Mouse (Mus musculus) layer of hippocampus, postnatal 25 days (tissue): Measurements from ENCODE around the gene Kank1. TPM values are rescaled to one million over a fixed set of nuclear protein-coding genes. Genes with fewer than 3 reads are reported as not detected.
"Not testable (repeated sequence)": the region's sequence is repeated elsewhere in the genome, so short reads cannot be mapped to it uniquely, and the experiment has no call there.

Experiments used
- DNase-seq, 2 experiments: peaks; one replicate each; pipeline ENCODE4 v3.0.0; 2022; ENCODE audit warnings: mixed read lengths in 2 of 2, low spot score in 1 of 2; ENCODE audit errors: extremely low spot score in 1 of 2
- total RNA-seq, 2 experiments: library from RNA; stranded (reverse); gene quantifications; 2 replicates each; pipeline ENCODE4 v1.2.3; 2021

Kank1 gene
- total RNA-seq, 2 experiments from 2014 or later, result 24.8 to 29.2 TPM

DNA sequence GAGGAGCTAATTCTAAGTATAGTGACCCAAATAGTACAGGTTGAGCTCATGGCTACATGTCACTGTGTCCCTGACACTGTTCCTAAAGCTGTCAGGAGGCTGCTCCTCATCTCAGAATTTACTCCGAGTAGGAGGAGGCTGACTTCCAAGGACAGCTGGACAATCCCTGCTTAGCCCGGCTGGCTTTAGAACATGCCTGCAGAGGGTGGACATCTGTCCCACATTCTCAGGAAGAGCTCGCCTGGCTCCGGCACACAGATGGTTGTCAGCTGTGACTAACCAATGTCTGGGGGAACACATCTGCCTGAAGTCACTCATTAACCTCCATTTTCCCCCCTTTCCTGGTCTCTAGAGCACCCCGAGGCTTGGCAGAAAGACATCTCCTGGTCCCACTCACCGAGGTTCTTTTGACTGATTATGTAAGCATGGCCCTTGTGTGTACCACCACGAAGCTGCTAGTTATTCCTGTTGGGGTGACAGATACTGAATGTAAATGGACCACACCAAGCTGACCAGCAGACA lies 196.5 kb downstream of the Kank1 start:
- no peak for DNase-seq

DNA sequence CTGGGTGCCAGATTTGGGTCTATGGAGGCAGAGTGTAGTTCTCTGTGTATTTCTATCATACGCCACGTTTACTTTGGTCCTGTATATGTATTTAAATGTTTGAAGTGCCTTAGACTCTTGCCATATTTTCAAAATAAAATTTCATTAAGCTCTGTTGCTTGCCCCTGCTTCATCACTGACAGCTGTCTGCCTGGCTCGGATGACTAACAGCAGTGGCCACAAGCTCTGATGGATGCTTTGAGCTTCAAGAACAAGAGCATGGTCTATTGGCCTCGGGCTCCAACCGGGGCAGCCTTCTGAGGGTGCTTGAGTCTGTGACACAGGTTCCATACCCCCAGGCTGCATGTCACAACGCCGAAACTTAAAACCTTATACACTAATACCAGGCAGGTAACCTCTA lies 197.6 kb downstream of the Kank1 start:
- no peak for DNase-seq

GRCm38 (mm10) chr19:25434795-25435194 lies 198.0 kb downstream of the Kank1 start:
- DNase-seq, result no peak

GRCm38 (mm10) chr19:25435412-25435811 lies 198.6 kb downstream of the Kank1 start:
- DNase-seq, result no peak

DNA sequence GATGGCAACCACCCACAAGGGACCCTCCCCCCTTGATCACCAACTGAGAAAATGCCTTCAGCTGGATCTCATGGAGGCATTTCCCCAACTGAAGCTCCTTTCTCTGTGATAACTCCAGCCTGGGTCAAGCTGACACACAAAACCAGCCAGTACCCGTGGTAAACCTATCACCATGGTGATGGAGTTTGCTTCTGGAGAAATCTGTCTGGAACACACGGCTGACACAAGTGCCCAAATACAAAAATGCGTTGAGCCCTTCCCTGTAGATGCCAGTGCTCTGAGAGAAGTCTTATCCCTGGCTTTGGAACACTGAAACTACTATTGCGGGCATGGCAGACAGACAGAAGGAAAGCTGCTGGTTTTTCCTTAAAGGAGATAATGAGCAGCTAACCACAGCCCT lies 199.4 kb downstream of the Kank1 start:
- DNase-seq, result no peak

GRCm38 (mm10) chr19:25436789-25437650 lies 200.2 kb downstream of the Kank1 start:
- no peak for DNase-seq

DNA sequence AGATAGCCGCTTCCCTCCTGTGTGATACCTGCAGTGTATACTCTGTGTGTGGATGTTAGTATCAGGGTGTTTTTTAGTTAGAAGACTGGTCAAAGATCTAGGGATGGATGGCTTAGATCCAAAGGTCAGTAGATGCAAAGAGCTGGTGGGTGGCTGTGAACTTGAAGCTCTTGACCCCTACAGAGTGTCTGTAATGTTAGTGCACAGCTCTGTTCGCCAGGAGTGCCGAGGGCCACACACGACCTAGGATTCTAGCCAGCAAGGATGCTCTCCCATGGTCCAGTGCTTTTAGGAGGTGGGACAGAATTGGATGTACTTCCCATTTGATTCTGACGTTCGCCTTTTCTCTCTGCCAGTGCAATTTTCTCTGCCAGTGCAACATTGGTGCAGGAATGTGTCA lies 201.5 kb downstream of the Kank1 start:
- DNase-seq, result no peak

DNA sequence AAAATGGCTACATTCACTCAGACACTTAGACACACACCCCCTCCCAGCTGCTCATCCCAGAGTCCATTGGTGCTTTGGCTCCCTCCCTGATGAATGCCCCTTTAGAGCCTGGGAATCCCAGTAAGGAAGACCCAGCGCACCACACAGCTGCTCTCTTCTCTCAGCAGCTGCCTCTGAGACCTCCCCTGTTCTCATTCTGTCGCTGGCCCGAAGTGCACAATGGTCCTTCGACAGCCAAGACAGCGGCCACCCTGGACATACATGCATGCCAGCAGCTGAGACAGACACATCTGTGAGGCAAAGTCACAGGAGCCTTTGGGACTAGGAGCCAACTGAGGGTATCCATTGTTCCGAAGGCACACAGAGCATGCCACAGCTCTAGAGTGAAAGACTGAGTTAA lies 203.0 kb downstream of the Kank1 start:
- no peak for DNase-seq

DNA sequence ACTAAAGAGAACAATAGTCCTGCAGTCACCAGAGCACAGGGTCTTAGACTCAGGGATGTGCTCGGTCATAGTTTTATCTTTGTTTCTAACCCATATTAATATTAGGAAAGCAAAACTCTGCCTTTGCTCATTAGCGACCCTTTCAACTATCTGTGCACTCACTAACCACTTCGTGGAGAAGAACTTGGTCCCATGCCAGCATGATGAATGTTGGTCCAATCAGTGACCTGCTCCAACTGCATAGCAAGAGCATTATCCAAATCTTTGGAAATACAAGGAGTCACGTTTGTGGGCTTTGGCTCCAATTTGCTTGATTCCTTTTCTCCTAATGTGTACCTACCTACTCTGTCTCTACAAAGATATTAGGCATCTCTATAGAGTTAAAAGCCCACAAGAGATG lies 204.0 kb downstream of the Kank1 start:
- DNase-seq, result no peak

GRCm38 (mm10) chr19:25445054-25445453 lies 208.3 kb downstream of the Kank1 start:
- DNase-seq, result peak; percentile 36 to 76

- no peak for DNase-seq
Measured at GRCm38 (mm10) chr19:25445842-25446241, 209.1 kb downstream of the Kank1 start.

DNA sequence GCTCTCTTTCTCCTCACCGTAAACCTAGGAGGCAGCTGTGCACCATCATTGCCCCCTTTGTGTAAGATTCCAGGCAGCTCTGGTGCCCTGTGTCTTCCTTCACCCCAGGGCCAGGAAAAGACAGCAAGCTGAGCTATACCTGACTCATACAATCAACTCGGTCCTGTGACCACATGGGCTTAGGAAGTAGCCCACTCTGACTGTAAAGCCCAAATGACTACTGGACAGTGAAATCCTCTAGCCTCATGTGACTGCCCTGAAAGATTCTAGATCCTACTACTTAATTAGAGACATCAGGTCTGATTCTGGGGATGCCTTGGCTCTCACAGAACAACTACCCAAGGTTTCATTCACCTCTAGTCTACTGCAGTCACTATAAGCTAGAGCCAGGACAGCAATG lies 209.9 kb downstream of the Kank1 start:
- DNase-seq, result no peak

- no peak for DNase-seq
Measured at GRCm38 (mm10) chr19:25447373-25447772, 210.6 kb downstream of the Kank1 start.

DNA sequence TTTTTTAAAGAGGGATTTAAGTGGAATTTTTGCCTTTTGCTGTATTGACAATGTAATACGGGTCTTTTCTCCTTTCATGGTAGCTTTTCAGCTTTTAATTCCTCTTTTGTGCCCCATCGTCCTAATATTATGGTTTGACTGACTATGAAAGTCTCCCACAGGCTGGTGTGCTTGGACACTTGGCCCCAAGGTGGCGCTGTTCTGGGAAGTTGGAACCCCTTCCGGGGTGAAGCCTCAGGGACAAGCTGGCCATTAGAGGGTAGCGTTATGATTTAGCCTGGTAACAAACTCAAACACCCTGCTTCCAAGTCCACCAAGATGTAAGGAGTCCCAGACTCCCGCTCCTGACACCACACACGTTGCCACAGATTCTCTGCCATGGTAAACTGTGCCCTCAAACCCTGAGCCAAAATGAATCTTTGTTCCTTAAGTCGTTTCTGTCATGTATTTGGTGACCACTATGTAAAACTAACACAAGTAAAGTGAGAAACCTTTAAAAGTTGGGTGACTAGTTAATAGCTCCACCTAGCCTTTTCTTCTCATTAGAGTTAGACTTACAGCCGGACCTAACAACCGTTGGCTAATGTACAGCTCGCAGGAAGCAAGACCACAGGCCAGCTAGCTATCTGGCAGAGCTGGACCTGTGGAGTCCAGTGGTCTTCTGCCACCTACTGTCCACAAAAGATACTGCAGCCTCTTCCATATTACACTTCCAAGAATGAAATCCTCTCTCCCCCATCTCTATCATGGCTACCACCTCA lies 214.3 kb downstream of the Kank1 start:
- DNase-seq, result peak in 1 of 2 experiments; percentile 64

DNA sequence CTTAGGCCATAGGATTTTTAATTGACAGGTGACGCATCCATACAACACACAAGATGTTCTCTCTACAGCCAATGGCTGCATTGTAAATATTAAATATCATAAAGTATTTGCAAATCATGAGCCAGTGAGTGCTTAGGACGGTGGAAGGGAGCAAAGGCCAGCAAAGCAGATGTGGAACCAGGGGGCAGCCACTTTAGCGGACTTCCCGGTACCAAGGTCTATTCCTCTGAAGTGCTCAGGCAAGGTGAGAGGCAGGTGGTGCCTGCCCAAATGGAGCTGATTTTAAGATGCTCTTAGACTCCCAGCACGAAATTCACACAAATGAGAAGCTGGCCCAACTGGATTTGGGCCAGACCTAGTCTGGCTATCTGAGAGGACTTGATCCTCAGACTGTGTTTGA lies 216.4 kb downstream of the Kank1 start:
- no peak for DNase-seq

DNA sequence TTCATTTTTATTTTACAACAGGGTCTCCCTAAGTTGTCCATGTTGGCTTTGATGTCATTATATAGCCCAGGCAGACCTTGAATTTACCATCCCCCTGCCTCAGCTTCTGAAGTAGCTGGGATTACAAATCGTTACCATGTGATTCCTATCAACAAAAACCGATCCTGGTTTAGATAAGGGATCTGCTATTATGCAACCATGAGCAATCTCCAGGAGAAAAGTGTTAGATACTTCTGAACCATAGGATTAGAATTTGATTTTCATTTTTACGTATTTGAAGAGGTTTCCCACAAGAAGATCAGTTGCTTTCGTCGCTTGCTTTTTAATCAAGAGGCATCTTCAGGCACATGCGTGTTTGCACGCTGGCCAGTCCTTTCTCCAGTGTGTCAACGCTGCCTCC lies 224.0 kb downstream of the Kank1 start:
- no peak for DNase-seq

- DNase-seq, result no peak
Measured at GRCm38 (mm10) chr19:25461553-25462320, 225.0 kb downstream of the Kank1 start.

GRCm38 (mm10) chr19:25475806-25476205 lies 239.0 kb downstream of the Kank1 start:
- DNase-seq, result not testable (repeated sequence)

DNA sequence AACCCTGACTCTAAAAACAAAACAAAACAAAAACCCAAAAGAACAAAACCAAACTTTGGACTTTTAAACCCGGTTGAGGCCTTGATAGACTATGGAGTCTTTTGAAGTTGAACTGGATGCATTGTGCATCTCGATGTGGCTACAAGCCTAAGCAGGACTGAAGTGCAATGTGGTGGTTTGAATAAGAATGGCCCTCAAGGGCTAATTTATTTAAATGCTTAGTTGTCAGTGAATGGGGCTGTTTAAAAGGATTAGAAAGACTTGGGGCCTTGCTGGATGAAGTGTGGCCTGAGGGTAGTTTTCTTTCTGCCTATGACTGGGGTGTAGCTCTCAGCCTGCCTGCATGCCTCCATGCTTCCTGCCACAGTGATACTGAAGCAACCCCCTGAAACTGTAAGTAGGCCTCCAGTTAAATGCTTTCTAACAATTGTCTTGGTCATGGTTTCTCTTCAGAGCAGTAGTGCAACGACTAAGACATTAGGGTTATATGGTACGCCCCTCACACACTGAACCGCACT lies 242.4 kb downstream of the Kank1 start:
- no peak for DNase-seq

DNA sequence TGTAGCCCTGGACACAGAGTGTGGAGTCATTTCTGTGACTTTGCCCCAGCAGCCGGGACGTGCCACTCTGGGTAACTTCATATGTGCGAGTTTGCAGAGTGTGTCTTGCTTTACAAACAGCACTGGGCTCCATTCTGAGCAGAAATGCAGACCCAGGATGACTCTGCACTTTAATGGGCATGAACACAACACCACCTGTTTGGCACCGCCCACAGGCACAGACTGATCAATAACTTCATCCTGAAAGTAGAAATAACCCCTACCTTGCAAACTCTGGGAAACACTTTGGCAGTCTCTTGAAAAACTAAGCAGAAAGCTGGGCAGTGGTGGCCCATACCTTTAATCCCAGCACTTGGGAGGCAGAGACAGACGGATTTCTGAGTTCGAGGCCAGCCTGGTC lies 244.0 kb downstream of the Kank1 start:
- DNase-seq, result no peak
